Mouse (Mus musculus) heart, embryonic 11.5 days (tissue): ENCODE measurements around the gene Crtac1. TPM values are rescaled to one million over a fixed set of nuclear protein-coding genes. Genes with fewer than 3 reads are reported as not detected.

Experiments used
- microRNA-seq: library from miRNA; unstranded; fragments of <30 nt; microRNA quantifications from one replicate; pipeline ENCODE4, GENCODE M21; 2016; ENCODE audit warnings: borderline number of aligned reads
- polyA plus RNA-seq: library from polyadenylated mRNA; unstranded; fragments of >200 nt; fragmentation: Nextera tagmentation; extraction: Ambion mirVana; gene quantifications from 2 replicates; pipeline ENCODE4 v1.2.1, GENCODE M21; 2014

The Crtac1 gene
- polyA plus RNA-seq, 1 experiment from 2014 or later: 0.23 TPM

Small RNA genes lying within 50 kb of the gene (microRNA-seq; reads per million reads assigned to microRNA genes)
- gene Gm26339 (not detected), gene Mir3085 (not detected)

Other genes with a start within 250 kb of the Crtac1 start
- gene Sfrp5, start 229.5 kb downstream of the Crtac1 start, polyA plus RNA-seq: 5.7 and 6.1 TPM in 2 replicates
- gene Golga7b, start 184.2 kb downstream of the Crtac1 start, polyA plus RNA-seq: 0.10 and 0.20 TPM in 2 replicates
- 13.1 and 17.7 TPM in 2 replicates for gene R3hcc1l, start 87.0 kb upstream of the Crtac1 start, polyA plus RNA-seq
- gene Loxl4, start 181.0 kb upstream of the Crtac1 start, polyA plus RNA-seq: 0.14 and 0.24 TPM in 2 replicates